Mouse (Mus musculus) ES-E14 (cell line): ENCODE data around the gene Gstm3. TPM values are rescaled to one million over a fixed set of nuclear protein-coding genes. Genes with fewer than 3 reads are reported as not detected.
A peak's percentile ranks its signal among the peaks of the same experiment; 100 is the strongest.

Experiments
- DNase-seq: peaks from one replicate; pipeline ENCODE4 v3.0.0-alpha.2; 2013; ENCODE audit warnings: low read depth, low spot score
- H3K27ac ChIP-seq: 2 replicates; pipeline ENCODE4 v1.5.1; 2012; ENCODE audit warnings: low read depth, mild to moderate bottlenecking, low read length, moderate library complexity, mixed read lengths; ENCODE audit not compliant: poor library complexity, insufficient read depth, severe bottlenecking
- H3K36me3 ChIP-seq: 2 replicates; pipeline ENCODE4 v1.6.1; 2012; ENCODE audit warnings: mild to moderate bottlenecking, low read length, moderate library complexity, mixed read lengths; ENCODE audit not compliant: control insufficient read depth, poor library complexity, insufficient read depth, severe bottlenecking
- H3K4me1 ChIP-seq, 2 experiments: fragments of 150-350 bp in 1 of 2; sonication (generic) in 1 of 2; 2 replicates each; pipeline ENCODE4 v1.6.1; 2012; ENCODE audit warnings: low read length in 2 of 2, mild to moderate bottlenecking in 1 of 2, mixed read lengths in 1 of 2; ENCODE audit not compliant: control insufficient read depth in 2 of 2, insufficient read depth in 2 of 2, poor library complexity in 1 of 2
- H3K4me3 ChIP-seq, 2 experiments: fragments of 150-350 bp in 1 of 2; sonication (generic) in 1 of 2; 2 replicates each; pipeline ENCODE4 v1.5.1; 2012; ENCODE audit warnings: low read length in 2 of 2, low read depth in 1 of 2, mild to moderate bottlenecking in 1 of 2, mixed read lengths in 1 of 2; ENCODE audit not compliant: insufficient read depth in 1 of 2, poor library complexity in 1 of 2, severe bottlenecking in 1 of 2
- H3K9ac ChIP-seq: 2 replicates; pipeline ENCODE4 v1.6.1; 2012; ENCODE audit warnings: low read depth, mild to moderate bottlenecking, low read length, mixed read lengths; ENCODE audit not compliant: poor library complexity, insufficient read depth, severe bottlenecking
- H3K9me3 ChIP-seq: fragments of 150-350 bp; sonication (generic); 2 replicates; pipeline ENCODE4 v1.6.1; 2012; ENCODE audit warnings: low read depth, mild to moderate bottlenecking, low read length; ENCODE audit not compliant: control insufficient read depth, insufficient read depth
- CHD2 ChIP-seq: IDR thresholded peaks from 2 replicates; pipeline ENCODE4 v1.6.1; 2014; ENCODE audit warnings: mild to moderate bottlenecking, low read depth, low read length, inconsistent platforms
- HCFC1 ChIP-seq: IDR thresholded peaks from 2 replicates; pipeline ENCODE4 v1.6.1; 2012; ENCODE audit warnings: low read length, inconsistent platforms, borderline replicate concordance; ENCODE audit not compliant: insufficient read depth
- MAFK ChIP-seq: IDR thresholded peaks from 2 replicates; pipeline ENCODE4 v1.6.1; 2014; ENCODE audit warnings: mild to moderate bottlenecking, low read depth, low read length, inconsistent platforms; ENCODE audit not compliant: insufficient read depth
- ZC3H11A ChIP-seq: IDR thresholded peaks from 2 replicates; pipeline ENCODE4 v1.6.1; 2012; ENCODE audit warnings: low read depth, mild to moderate bottlenecking, inconsistent platforms, low read length, borderline replicate concordance
- ZNF384 ChIP-seq: IDR thresholded peaks from 2 replicates; pipeline ENCODE4 v1.6.1; 2012; ENCODE audit warnings: low read depth, low read length, inconsistent platforms
- in situ Hi-C, 2 experiments: fragments of 600-800 bp; cut with MboI; formaldehyde crosslinking; loops; one replicate each; pipeline ENCODE4 v1.15.1; 2025; ENCODE audit warnings: low sequenced_read_pairs in 2 of 2, inconsistent platforms in 1 of 2; ENCODE audit not compliant: unreplicated experiment in 2 of 2
- total RNA-seq: library from RNA; depleted of rRNA; stranded (reverse); fragments of 300-350 nt; gene quantifications from 2 replicates; pipeline ENCODE4 v1.2.3, GENCODE M21; 2012

Gene Gstm3
- total RNA-seq, 1 experiment, result not detected

GRCm38 (mm10) chr3:107935888-107936287 is 33.2 kb downstream of the Gstm3 start:
- Histone ChIP-seq H3K9me3 (no peaks in the 10 kb centered on the region), H3K27ac (no peak overlapping the region)
- in situ Hi-C loops, result no loop called here

DNA sequence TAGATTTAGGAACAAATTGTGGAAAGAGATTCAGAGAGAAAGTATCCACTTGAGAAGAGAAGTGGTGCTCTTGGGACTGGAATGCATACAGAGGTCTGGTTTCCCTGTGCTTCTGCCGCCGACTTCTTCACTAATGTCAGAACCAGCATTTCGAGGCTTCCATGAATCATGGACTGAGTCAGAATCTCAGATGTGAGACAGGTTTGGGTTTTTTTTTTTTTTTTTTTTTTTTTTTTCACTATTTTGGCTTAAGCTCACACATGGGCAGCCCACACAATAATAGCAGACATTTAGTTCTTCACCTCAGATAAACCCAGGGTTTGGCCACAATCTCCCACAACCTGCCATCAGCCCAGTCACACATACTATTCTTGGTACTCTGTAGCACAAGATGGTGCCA is 33.8 kb downstream of the Gstm3 start:
- Histone ChIP-seq H3K27ac (no peak overlapping the region), H3K4me3 (no peak overlapping the region), H3K36me3 (no peaks in the 10 kb centered on the region), H3K9me3 (no peaks in the 10 kb centered on the region), H3K9ac (no peak overlapping the region), H3K4me1 (peaks cover 3 to 6% of the 10 kb centered on the region in 2 experiments; a peak in 2 of 4 replicates)
- TF ChIP-seq CHD2 (no peak), ZNF384 (no peak), ZC3H11A (no peak), HCFC1 (no peak), MAFK (no peak)
- DNase-seq, result no peak
- in situ Hi-C loops, result no loop called here

More at GRCm38 (mm10) chr3:107935888-107936287, 33.2 kb downstream of the Gstm3 start:
- DNase-seq, result no peak
- H3K4me1 ChIP-seq, result peaks cover 3 to 6% of the 10 kb centered on the region in 2 experiments; a peak in 2 of 4 replicates
- H3K4me3 ChIP-seq, result no peak overlapping the region
- no peaks in the 10 kb centered on the region for H3K36me3 ChIP-seq
- TF ChIP-seq MAFK (no peak), ZC3H11A (no peak), ZNF384 (no peak), HCFC1 (no peak), CHD2 (no peak)
- H3K9ac ChIP-seq, result no peak overlapping the region

DNA sequence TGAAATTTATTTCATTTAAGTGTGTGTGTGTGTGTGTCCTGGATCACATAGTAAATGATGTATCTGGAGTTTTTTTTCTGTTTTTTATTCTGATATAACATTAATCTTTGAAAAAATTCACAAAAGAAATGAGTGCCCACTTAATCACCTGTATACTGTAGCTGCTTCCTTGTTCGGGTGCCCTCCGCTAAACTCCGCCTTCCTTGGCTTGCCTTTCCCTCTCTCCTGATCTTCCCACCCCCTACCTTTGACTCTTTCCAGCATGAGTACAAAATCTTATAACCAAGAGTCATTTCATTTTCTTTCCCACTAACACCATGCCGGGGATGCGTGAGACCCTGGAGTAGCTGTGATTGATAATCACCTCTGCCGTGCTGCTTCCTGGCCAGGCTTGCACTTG is 37.0 kb downstream of the Gstm3 start:
- H3K9ac ChIP-seq, result no peak overlapping the region
- no peak for DNase-seq
- H3K36me3 ChIP-seq, result no peaks in the 10 kb centered on the region
- no peaks in the 10 kb centered on the region for H3K9me3 ChIP-seq
- TF ChIP-seq MAFK, result no peak
- TF ChIP-seq ZC3H11A, result no peak
- TF ChIP-seq ZNF384, result no peak
- no peak for TF ChIP-seq HCFC1
- no peak for TF ChIP-seq CHD2
- no peak overlapping the region for H3K4me3 ChIP-seq
- in situ Hi-C loops, result no loop called here
- H3K27ac ChIP-seq, result no peak overlapping the region
- peaks cover 3 to 4% of the 10 kb centered on the region in 2 experiments; a peak in 2 of 4 replicates for H3K4me1 ChIP-seq

DNA sequence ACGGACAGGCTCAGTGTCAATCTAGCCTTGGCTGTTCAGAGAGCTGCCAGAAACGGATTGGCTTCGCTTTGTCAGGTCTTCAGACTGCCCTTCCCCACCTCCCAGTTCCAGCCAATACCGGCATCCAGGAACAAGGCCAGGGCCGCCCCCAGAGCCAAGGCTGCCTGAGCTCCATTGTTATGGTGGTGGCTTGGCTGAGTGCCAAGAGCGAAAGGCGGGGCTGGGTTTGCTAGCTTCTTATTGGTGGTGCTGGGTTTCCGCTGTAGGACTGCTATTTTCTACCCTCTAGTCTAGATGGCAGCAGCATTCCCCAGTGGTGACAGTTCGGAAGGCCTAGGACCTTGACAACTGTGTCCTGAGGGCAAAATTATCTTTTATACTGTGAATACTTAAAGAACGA is 37.4 kb downstream of the Gstm3 start, which contains the start of gene Gstm7:
Gstm7 (minus strand) TSS at position 148 of the 400 bp plus-strand sequence.
- TF ChIP-seq HCFC1 (no peak), MAFK (no peak), ZC3H11A (no peak), CHD2 (no peak), ZNF384 (no peak)
- Histone ChIP-seq H3K4me3 (peak within 1 kb of the TSS in 1 of 2 experiments; percentile 32; a peak in 3 of 4 replicates), H3K9me3 (no peaks in the 10 kb centered on the region), H3K9ac (no peak within 1 kb of the TSS), H3K4me1 (peaks cover 3 to 4% of the 10 kb centered on the region in 2 experiments; a peak in 2 of 4 replicates), H3K27ac (no peak within 1 kb of the TSS), H3K36me3 (no peaks in the 10 kb centered on the region)
- peak; percentile 99 for DNase-seq
- in situ Hi-C loops, result no loop called here

DNA sequence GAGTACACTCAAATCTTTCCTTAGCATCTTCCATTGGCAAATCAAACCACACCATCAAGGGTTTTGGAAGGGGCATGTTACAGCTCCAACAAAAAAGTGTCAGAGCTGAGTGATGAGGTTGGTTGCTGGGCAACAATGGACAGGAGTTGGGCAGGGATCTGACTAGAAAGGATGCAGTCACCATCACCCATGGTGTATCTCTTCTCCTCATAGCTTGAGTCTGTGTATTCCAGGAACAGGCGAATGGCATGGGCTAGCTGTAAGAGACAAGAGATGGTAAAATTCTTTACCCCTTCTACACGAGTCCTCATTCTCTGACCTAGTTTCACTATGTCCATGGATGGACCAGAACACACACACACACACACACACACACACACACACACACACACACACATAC is 37.9 kb downstream of the Gstm3 start:
- no peak overlapping the region for H3K27ac ChIP-seq
- in situ Hi-C loops, result no loop called here

More for the DNA sequence above, 37.9 kb downstream of the Gstm3 start:
- H3K4me1 ChIP-seq, result peaks cover 3 to 4% of the 10 kb centered on the region in 2 experiments; a peak in 2 of 4 replicates
- no peak overlapping the region for H3K9ac ChIP-seq
- H3K36me3 ChIP-seq, result no peaks in the 10 kb centered on the region
- peak overlapping the region in 1 of 2 experiments; percentile 32; a peak in 3 of 4 replicates for H3K4me3 ChIP-seq
- DNase-seq, result no peak
- TF ChIP-seq ZNF384 (no peak), MAFK (no peak), ZC3H11A (no peak), CHD2 (no peak), HCFC1 (no peak)
- H3K9me3 ChIP-seq, result no peaks in the 10 kb centered on the region
